Mouse (Mus musculus) olfactory bulb, adult 2 months (tissue): ENCODE measurements around the gene Polr3e. TPM values are rescaled to one million over a fixed set of nuclear protein-coding genes. Genes with fewer than 3 reads are reported as not detected.
"Not testable (repeated sequence)": the region's sequence is repeated elsewhere in the genome, so short reads cannot be mapped to it uniquely, and the experiment has no call there.

Experiments used
- H3K27ac ChIP-seq: fragments of 200-500 bp; 2 replicates; pipeline ENCODE4 v1.5.1; 2012; ENCODE audit warnings: low read depth, low read length; ENCODE audit not compliant: insufficient read depth
- H3K4me1 ChIP-seq: fragments of 200-500 bp; 2 replicates; pipeline ENCODE4 v1.6.1; 2012; ENCODE audit warnings: low read length; ENCODE audit not compliant: control insufficient read depth, insufficient read depth
- H3K4me3 ChIP-seq: fragments of 200-500 bp; 2 replicates; pipeline ENCODE4 v1.5.1; 2012; ENCODE audit warnings: mild to moderate bottlenecking, low read depth, low read length, moderate library complexity; ENCODE audit not compliant: insufficient read depth
- CTCF ChIP-seq: fragments of 200-500 bp; IDR thresholded peaks from 2 replicates; pipeline ENCODE4 v1.5.1; 2012; ENCODE audit warnings: low read depth, mild to moderate bottlenecking, low read length, moderate library complexity; ENCODE audit not compliant: insufficient read depth
- POLR2A ChIP-seq: fragments of 200-500 bp; IDR thresholded peaks from 2 replicates; pipeline ENCODE4 v1.6.1; 2012; ENCODE audit warnings: mild to moderate bottlenecking, low read depth, low read length, moderate library complexity; ENCODE audit not compliant: insufficient read depth
- WGBS: fragments of 180-500 bp; shearing (Covaris S2); methylation state at CpG from one replicate; pipeline ENCODE4 v1.1.7; 2018; 5-methylcytosine and 5-hydroxymethylcytosine counted together
- polyA plus RNA-seq: library from polyadenylated mRNA; stranded (reverse); fragments of >200 nt; gene quantifications from 2 replicates; pipeline ENCODE4 v1.2.4, GENCODE M21; 2012; ENCODE audit warnings: low replicate concordance; ENCODE audit not compliant: missing spikeins, insufficient read depth, insufficient read length

Polr3e gene
- polyA plus RNA-seq, 1 experiment: not detected

DNA sequence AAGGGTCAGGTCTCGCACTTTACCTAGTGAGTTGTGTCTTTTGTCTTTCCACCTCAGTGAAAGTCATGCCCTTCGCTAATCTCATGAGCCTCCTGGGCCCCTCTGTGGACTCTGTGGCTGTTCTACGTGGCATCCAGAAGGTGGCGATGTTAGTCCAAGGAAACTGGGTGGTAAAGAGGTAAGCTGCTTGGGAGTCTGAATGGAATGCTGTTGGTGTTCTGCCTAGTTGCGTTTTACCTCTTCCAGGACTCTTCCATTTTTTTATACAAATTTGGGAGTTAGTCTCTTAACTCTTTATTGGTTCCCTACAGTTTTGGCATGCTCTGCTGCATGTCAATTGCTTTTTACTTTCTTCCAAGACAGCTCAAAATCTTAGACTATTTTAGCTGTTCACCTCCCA, 17.2 kb downstream of the Polr3e start:
- WGBS: 24% methylated on average over 5 of the region's 5 CpGs
- no peak overlapping the region for H3K4me3 ChIP-seq
- TF ChIP-seq POLR2A: no peak
- peak; percentile 50; the same call in 1 of the 2 replicates for TF ChIP-seq CTCF
- H3K4me1 ChIP-seq: 0 out of 2 replicates have a peak, but pooled peaks cover 7% of the 10 kb centered on the region
- H3K27ac ChIP-seq: no peak overlapping the region

DNA sequence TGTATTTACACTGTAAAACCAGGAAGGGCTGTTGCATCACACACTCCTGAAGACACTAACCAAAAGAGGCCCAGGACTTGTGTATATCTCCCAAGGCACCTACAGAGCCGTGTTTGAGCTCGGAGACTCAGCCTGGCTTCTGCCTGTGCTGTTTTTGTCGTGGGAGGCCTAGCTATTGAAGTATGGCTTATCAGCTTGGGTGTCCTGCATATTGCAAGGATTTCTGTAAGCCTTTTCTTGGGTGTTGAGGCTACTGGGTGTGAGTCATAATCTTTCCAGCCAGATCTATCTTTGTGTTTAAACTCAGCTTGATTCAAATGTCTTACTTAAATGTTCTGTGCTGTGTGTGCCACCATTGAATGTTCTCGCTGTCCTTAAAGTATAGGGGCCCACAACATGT, 19.0 kb downstream of the Polr3e start:
- H3K4me3 ChIP-seq: no peak overlapping the region
- no peak overlapping the region for H3K27ac ChIP-seq
- 69% methylated on average over 4 of the region's 4 CpGs for WGBS
- 0 out of 2 replicates have a peak, but pooled peaks cover 7% of the 10 kb centered on the region for H3K4me1 ChIP-seq
- TF ChIP-seq POLR2A: no peak
- no peak for TF ChIP-seq CTCF

DNA sequence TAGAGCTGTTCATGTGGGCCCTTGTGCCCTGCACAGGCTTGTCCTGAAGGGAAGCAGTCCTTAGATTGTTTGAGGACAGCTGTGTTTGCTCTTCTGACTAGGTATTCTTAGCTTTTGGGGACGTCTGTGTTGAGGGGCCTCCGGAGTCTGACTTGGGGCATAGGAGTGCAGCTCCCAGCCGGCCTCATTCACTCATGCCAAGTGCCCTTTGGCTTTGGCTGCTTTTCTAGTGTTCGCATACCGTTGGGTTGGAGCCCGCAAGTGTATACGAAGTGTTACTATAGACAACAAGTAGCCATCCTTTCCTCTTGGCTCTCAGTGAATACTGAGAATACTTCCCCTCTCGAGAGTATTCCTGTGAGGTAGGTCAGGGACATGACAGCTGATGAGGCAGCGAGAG, 20.7 kb downstream of the Polr3e start:
- no peak for TF ChIP-seq POLR2A
- TF ChIP-seq CTCF: no peak
- H3K4me1 ChIP-seq: 0 out of 2 replicates have a peak, but pooled peaks cover 7% of the 10 kb centered on the region
- no peak overlapping the region for H3K4me3 ChIP-seq
- 80% methylated on average over 9 of the region's 9 CpGs for WGBS
- H3K27ac ChIP-seq: no peak overlapping the region

DNA sequence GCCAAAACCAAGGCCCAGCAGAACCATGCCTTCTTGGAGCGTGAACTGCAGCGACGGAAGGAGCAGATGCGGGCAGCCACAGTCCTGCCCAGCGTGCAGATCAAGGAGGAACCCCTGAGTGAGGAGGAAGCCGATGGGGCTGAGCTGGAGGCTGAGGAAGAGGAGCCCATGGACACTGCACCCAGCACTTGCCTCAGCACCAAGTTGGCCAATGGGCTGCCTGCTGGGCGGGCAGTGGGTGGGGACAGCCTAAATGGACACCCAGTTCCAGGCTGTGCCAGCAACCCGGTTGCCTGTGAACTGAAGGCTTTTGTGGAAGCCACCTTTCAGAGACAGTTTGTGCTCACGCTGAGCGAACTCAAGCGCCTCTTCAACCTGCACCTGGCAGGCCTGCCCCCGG, 22.8 kb downstream of the Polr3e start:
- H3K4me3 ChIP-seq: no peak overlapping the region
- H3K27ac ChIP-seq: no peak overlapping the region
- WGBS: 87% methylated on average over 12 of the region's 12 CpGs
- TF ChIP-seq CTCF: no peak
- no peak for TF ChIP-seq POLR2A
- 0 out of 2 replicates have a peak, but pooled peaks cover 7% of the 10 kb centered on the region for H3K4me1 ChIP-seq

DNA sequence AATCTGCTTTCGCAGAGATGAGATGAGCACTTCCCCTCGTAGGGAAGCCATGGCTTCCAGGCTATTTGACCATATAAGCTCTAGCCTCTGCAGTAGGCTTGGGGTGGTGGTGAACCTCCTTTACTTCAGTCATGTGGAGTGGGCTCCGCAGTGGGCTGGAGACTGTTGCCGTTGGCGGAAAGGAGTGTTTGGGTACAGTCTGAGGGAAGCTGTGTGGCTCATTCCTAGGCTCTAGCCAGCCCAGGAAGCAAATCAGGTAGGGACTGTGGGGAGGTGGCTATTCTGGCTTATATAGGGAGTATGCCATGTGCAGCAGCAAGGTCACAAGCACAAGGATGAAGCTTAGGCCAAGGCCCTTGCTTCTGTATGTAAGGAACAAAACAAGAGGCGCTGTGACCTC, 23.7 kb downstream of the Polr3e start:
- TF ChIP-seq CTCF: no peak
- TF ChIP-seq POLR2A: no peak
- H3K27ac ChIP-seq: no peak overlapping the region
- no peak overlapping the region for H3K4me3 ChIP-seq
- 0 out of 2 replicates have a peak, but pooled peaks cover 7% of the 10 kb centered on the region for H3K4me1 ChIP-seq
- 95% methylated on average over 6 of the region's 6 CpGs for WGBS

DNA sequence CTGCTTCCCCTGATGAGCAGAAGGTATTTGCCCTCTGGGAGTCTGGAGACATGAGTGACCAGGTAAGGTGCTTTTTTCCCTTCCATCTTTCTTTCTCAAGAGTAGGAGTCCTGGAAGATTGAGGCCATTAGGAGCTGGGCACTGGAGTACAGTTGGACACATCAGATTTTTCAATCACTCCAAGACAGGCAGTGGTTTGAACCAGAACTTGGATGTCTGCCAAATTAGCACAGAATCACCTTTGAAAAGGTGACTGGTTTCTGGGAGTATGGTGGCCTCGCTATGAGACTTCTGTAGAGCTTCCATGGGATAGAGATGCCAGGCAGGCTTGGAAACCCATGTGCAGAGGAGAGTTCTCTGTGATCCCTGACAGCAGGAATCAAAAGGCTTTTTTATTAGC, 25.0 kb downstream of the Polr3e start:
- 0 out of 2 replicates have a peak, but pooled peaks cover under 1% of the 10 kb centered on the region for H3K4me1 ChIP-seq
- TF ChIP-seq POLR2A (no peak), CTCF (no peak)
- no peak overlapping the region for H3K4me3 ChIP-seq
- H3K27ac ChIP-seq: no peak overlapping the region
- WGBS: 89% methylated on average over 1 of the region's 1 CpGs

DNA sequence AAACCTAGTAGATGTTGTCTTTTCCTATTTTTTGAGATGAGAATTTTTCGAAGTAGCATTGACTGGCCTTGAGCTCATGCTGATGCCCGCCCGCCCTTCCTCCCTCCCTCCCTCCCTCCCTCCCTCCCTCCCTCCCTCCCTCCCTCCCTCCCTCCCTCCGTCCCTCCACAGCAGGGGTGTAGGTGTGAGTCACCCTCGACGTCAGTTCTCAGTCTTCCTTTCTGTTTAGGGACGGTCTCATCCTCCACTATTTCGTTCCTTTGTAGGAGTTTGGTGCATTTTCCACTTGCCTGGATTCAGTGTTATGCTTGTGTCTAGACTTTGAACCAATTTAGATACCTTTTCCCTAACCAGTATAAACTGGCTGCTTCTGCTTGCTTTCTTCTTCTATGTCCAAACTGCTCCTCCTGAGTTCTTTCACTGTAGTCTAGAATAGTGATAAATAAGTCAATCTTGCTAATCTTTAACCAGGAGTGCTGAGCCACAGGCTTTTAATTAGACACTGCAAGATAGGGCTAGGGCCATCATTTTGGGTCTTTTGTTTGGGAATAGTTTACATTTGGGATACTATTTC, 26.5 kb downstream of the Polr3e start:
- 60% methylated on average over 5 of the region's 8 CpGs for WGBS
- TF ChIP-seq POLR2A (no peak), CTCF (no peak)
- no peak overlapping the region for H3K4me3 ChIP-seq
- H3K4me1 ChIP-seq: no peaks in the 10 kb centered on the region
- H3K27ac ChIP-seq: no peak overlapping the region

DNA sequence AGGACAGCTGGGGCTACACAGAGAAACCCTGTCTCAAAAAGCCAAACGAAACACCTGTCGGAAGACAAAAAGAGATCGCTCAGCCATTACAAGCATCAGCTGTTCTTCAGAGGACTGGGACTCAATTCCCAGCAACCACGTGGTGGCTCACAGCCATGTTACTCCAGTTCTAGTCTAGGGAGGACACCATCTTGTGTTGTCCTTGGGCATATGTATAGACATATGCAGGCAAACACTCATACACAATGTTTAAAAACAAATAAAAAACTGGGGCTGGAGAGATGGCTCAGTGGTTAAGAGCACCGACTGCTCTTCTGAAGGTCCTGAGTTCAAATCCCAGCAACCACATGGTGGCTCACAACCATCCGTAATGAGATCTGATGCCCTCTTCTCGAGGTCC, 36.0 kb downstream of the Polr3e start:
- not testable (repeated sequence) for H3K4me1 ChIP-seq, H3K4me3 ChIP-seq, H3K27ac ChIP-seq
- 78% methylated on average over 7 of the region's 7 CpGs for WGBS

DNA sequence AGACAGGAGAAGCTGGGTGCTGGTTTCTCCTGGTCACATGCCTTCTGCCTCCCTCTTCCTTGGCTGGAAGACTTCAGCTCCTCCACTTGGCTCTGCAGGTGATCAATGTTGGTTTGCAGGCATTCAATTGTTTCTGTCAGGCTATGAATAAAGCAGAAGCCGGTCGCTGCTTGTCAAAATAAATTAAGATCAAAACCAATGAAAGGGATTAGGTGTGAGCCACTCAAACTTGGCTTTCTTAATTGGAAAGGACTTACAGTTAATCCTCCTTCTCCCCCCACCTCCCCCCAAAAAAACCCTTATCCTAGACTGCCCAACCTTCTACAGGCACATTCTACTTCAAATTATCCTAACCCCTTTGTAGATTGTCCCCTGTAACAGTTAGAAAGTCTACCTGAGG, 42.6 kb downstream of the Polr3e start:
- Histone ChIP-seq H3K4me1 (no peaks in the 10 kb centered on the region), H3K27ac (no peak overlapping the region), H3K4me3 (no peak overlapping the region)
- TF ChIP-seq POLR2A: no peak
- TF ChIP-seq CTCF: no peak
- WGBS: 64% methylated on average over 2 of the region's 2 CpGs

DNA sequence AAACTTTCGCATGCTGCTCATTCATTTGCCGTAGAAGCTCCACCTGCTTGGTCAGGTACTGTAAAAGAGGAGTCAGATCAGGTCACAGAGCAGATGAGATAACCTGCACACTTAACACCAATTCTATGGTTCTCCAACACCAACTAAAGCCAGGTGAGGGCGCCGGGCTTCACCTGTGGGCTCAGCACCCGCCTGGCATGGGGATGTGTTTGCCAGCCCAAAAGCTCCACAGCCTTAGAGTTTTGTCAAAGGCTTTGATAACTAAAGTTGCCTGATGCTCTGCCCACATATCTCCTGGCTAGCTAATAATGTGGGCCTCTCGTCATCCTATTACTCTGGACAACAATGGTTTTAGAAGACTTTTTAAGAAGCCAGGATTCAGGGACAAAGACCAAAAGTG, 43.1 kb downstream of the Polr3e start:
- TF ChIP-seq POLR2A (no peak), CTCF (no peak)
- H3K27ac ChIP-seq: no peak overlapping the region
- 88% methylated on average over 6 of the region's 6 CpGs for WGBS
- H3K4me1 ChIP-seq: no peaks in the 10 kb centered on the region
- H3K4me3 ChIP-seq: no peak overlapping the region
